Mouse (Mus musculus): ENCODE results near the gene Specc1.

- TF ChIP-seq CTCF (IDR thresholded peaks at IDR 0.05; ENCODE audit: low read depth, low read length) (no peak), POLR2A (IDR thresholded peaks at IDR 0.05; ENCODE audit: borderline replicate concordance, low read depth, low read length) (no peak)
These were observed 94.1 kb downstream of the Specc1 start for GRCm38 (mm10) chr11:62050356-62051330.
